ENCODE assay signal across 10 mouse cellular contexts in genomic region chr14:25318909-25319308, GRCm38 (mm10).
A peak's percentile ranks its signal among the peaks of the same experiment; 100 is the strongest.
DNase-seq lines count a peak whose midpoint lies in the region; ATAC-seq and TF ChIP-seq lines count a peak whose summit lies in the region.
"Had no signal": no experiment of that assay in that cellular context is flagged by ENCODE, and none has a peak within 500 bp of the region (broad histone marks: within the 10 kb centered on the region; RNA-seq: fewer than 3 reads in every experiment).

No protein-coding gene starts in this region.

- ATAC-seq in stomach, embryonic 16.5 days (ENCODE audit: insufficient read depth, low FRiP score): no peak
- no peak for ATAC-seq in stomach, postnatal 0 days (ENCODE audit: low FRiP score, low TSS enrichment)
- no peak for ATAC-seq in forebrain, embryonic 16.5 days

- H3K4me1 ChIP-seq in stomach, embryonic 16.5 days (ENCODE audit: control insufficient read depth, insufficient read depth, low read length): peaks cover 15% of the 10 kb centered on the region
- H3K4me1 ChIP-seq in stomach, postnatal 0 days (replicated peaks; ENCODE audit: control insufficient read depth, insufficient read depth): 0 out of 2 replicates have a peak, but pooled peaks cover 3% of the 10 kb centered on the region
- H3K4me1 ChIP-seq in forebrain, embryonic 16.5 days (replicated peaks; ENCODE audit: control insufficient read depth, insufficient read depth, low read length): peaks cover 56% of the 10 kb centered on the region
- peaks cover 64% of the 10 kb centered on the region for H3K4me1 ChIP-seq in midbrain, embryonic 10.5 days

- H3K9ac ChIP-seq in stomach, embryonic 16.5 days (ENCODE audit: low read length): no peak overlapping the region
- H3K9ac ChIP-seq in stomach, postnatal 0 days (ENCODE audit: low read length): no peak overlapping the region
- H3K9ac ChIP-seq in forebrain, embryonic 16.5 days (replicated peaks; ENCODE audit: low read depth, low read length): peak overlapping the region; percentile 22; the same call in 1 of the 2 replicates
- H3K9ac ChIP-seq: liver, embryonic 14.5 days had no signal

- DNase-seq in stomach, postnatal 0 days (ENCODE audit: low spot score): no peak
- DNase-seq in midbrain, embryonic 10.5 days (ENCODE audit: low spot score): no peak
- DNase-seq in heart, adult 11 months: no peak
- DNase-seq in T-cell, adult 2 months (ENCODE audit: low spot score): no peak
- no peak for DNase-seq in kidney, postnatal 25 days
- DNase-seq: cerebellum, adult 9-11 months; kidney, postnatal 14 days had no signal

- H3K9me3 ChIP-seq in stomach, embryonic 16.5 days (replicated peaks; ENCODE audit: control insufficient read depth, low read length): no peaks in the 10 kb centered on the region
- no peaks in the 10 kb centered on the region for H3K9me3 ChIP-seq in stomach, postnatal 0 days (ENCODE audit: control insufficient read depth, low read length)
- no peaks in the 10 kb centered on the region for H3K9me3 ChIP-seq in forebrain, embryonic 16.5 days (ENCODE audit: control insufficient read depth, low read length)
- H3K9me3 ChIP-seq in midbrain, embryonic 10.5 days (replicated peaks): no peaks in the 10 kb centered on the region

- no peaks in the 10 kb centered on the region for H3K27me3 ChIP-seq in stomach, embryonic 16.5 days (ENCODE audit: control insufficient read depth, insufficient read depth, low read length)
- no peaks in the 10 kb centered on the region for H3K27me3 ChIP-seq in stomach, postnatal 0 days (ENCODE audit: control insufficient read depth, insufficient read depth, low read length)
- no peaks in the 10 kb centered on the region for H3K27me3 ChIP-seq in forebrain, embryonic 16.5 days (replicated peaks; ENCODE audit: control insufficient read depth, insufficient read depth, low read length)
- H3K27me3 ChIP-seq in midbrain, embryonic 10.5 days (ENCODE audit: low read depth, poor library complexity, severe bottlenecking): peaks cover 39% of the 10 kb centered on the region

- TF ChIP-seq EP300 in stomach, postnatal 0 days (optimal IDR thresholded peaks at IDR 0.05): no peak

- peak overlapping the region; percentile 76; the same call in 1 of the 2 replicates for H3K27ac ChIP-seq in stomach, embryonic 16.5 days (ENCODE audit: low read length)
- H3K27ac ChIP-seq in stomach, postnatal 0 days (replicated peaks): no peak overlapping the region
- peak overlapping the region; percentile 96 for H3K27ac ChIP-seq in forebrain, embryonic 16.5 days (ENCODE audit: low read length)
- peak overlapping the region; percentile 93 for H3K27ac ChIP-seq in midbrain, embryonic 10.5 days (replicated peaks)
- H3K27ac ChIP-seq: liver, embryonic 14.5 days had no signal

- no peak overlapping the region for H3K4me3 ChIP-seq in stomach, embryonic 16.5 days (replicated peaks; ENCODE audit: low read length)
- no peak overlapping the region for H3K4me3 ChIP-seq in stomach, postnatal 0 days (ENCODE audit: low read depth, low read length)
- no peak overlapping the region for H3K4me3 ChIP-seq in forebrain, embryonic 16.5 days (replicated peaks; ENCODE audit: low read length)
- H3K4me3 ChIP-seq in midbrain, embryonic 10.5 days: no peak overlapping the region

- no peaks in the 10 kb centered on the region for H3K36me3 ChIP-seq in stomach, embryonic 16.5 days (ENCODE audit: control insufficient read depth, insufficient read depth, low read length)
- H3K36me3 ChIP-seq in stomach, postnatal 0 days (ENCODE audit: control insufficient read depth, insufficient read depth, low read length): no peaks in the 10 kb centered on the region
- H3K36me3 ChIP-seq in forebrain, embryonic 16.5 days (ENCODE audit: control insufficient read depth, insufficient read depth): no peaks in the 10 kb centered on the region
- H3K36me3 ChIP-seq in midbrain, embryonic 10.5 days: no peaks in the 10 kb centered on the region

- H3K4me2 ChIP-seq in stomach, embryonic 16.5 days (ENCODE audit: low read depth, low read length): no peak overlapping the region
- H3K4me2 ChIP-seq in stomach, postnatal 0 days (replicated peaks; ENCODE audit: low read depth): no peak overlapping the region
- no peak overlapping the region for H3K4me2 ChIP-seq in forebrain, embryonic 16.5 days (ENCODE audit: low read length)

- 76% methylated on average over 12 of the region's 12 CpGs for WGBS in stomach, embryonic 16.5 days
- 82% methylated on average over 12 of the region's 12 CpGs for WGBS in stomach, postnatal 0 days
- 28% methylated on average over 12 of the region's 12 CpGs for WGBS in forebrain, embryonic 16.5 days
- 56% methylated on average over 12 of the region's 12 CpGs for WGBS in midbrain, embryonic 10.5 days

- TF ChIP-seq CTCF in stomach, postnatal 0 days (IDR thresholded peaks at IDR 0.05; ENCODE audit: low read depth): no peak
